Mouse (Mus musculus) heart, embryonic 12.5 days (tissue): ENCODE measurements at regions not wholly inside any gene's neighbourhood (a gene's known extent, or its start where the extent isn't known, plus 50 kb on each side); places are given as distances from the start of the nearest gene placed in this dataset.

Experiments
- ATAC-seq: fragments of 200-750 bp; cut with Nextera tagmentation; 2 replicates; pipeline ENCODE4 v1.8.0; 2017; ENCODE audit warnings: moderate TSS enrichment, moderate library complexity; ENCODE audit not compliant: insufficient number of reproducible peaks, low FRiP score
- H3K27ac ChIP-seq: fragments of 300-500 bp; sonication (generic); 2 replicates; pipeline ENCODE4 v1.5.1; 2016; ENCODE audit warnings: mild to moderate bottlenecking, moderate library complexity; ENCODE audit not compliant: poor library complexity, severe bottlenecking
- H3K27me3 ChIP-seq: fragments of 300-500 bp; sonication (generic); replicated peaks from 2 replicates; pipeline ENCODE4 v1.6.1; 2016; ENCODE audit warnings: mild to moderate bottlenecking, moderate library complexity
- H3K36me3 ChIP-seq: fragments of 300-500 bp; sonication (generic); 2 replicates; pipeline ENCODE4 v1.6.1; 2016; ENCODE audit warnings: mild to moderate bottlenecking, moderate library complexity
- H3K4me1 ChIP-seq: fragments of 300-500 bp; sonication (generic); replicated peaks from 2 replicates; pipeline ENCODE4 v1.6.1; 2016; ENCODE audit warnings: mild to moderate bottlenecking
- H3K4me2 ChIP-seq: fragments of 300-500 bp; sonication (generic); 2 replicates; pipeline ENCODE4 v1.6.1; 2016; ENCODE audit warnings: mild to moderate bottlenecking, moderate library complexity
- H3K4me3 ChIP-seq: fragments of 300-500 bp; sonication (generic); 2 replicates; pipeline ENCODE4 v1.5.1; 2016; ENCODE audit warnings: mild to moderate bottlenecking
- H3K9ac ChIP-seq: fragments of 300-500 bp; sonication (generic); 2 replicates; pipeline ENCODE4 v1.6.1; 2016; ENCODE audit warnings: mild to moderate bottlenecking, moderate library complexity
- H3K9me3 ChIP-seq: fragments of 300-500 bp; sonication (generic); replicated peaks from 2 replicates; pipeline ENCODE4 v1.6.1; 2016; ENCODE audit warnings: mild to moderate bottlenecking, moderate library complexity
- WGBS: fragments of 180-500 bp; shearing (Covaris S2); methylation state at CpG from one replicate; pipeline ENCODE4 v1.1.7; 2016; 5-methylcytosine and 5-hydroxymethylcytosine counted together

GRCm38 (mm10) chr14:120135198-120135597 lies 93.0 kb upstream of the Oxgr1 start:
- no peak overlapping the region for H3K4me3 ChIP-seq
- no peaks in the 10 kb centered on the region for H3K9me3 ChIP-seq
- no peak overlapping the region for H3K9ac ChIP-seq
- no peaks in the 10 kb centered on the region for H3K36me3 ChIP-seq
- no peak overlapping the region for H3K4me2 ChIP-seq
- no peaks in the 10 kb centered on the region for H3K27me3 ChIP-seq
- H3K27ac ChIP-seq, result no peak overlapping the region
- ATAC-seq, result no peak
- 27% methylated on average over 5 of the region's 5 CpGs for WGBS
- peaks cover 11% of the 10 kb centered on the region for H3K4me1 ChIP-seq

GRCm38 (mm10) chr14:120136736-120137135 lies 94.5 kb upstream of the Oxgr1 start:
- Histone ChIP-seq H3K36me3 (no peaks in the 10 kb centered on the region), H3K4me1 (peaks cover 24% of the 10 kb centered on the region), H3K27me3 (no peaks in the 10 kb centered on the region), H3K9me3 (no peaks in the 10 kb centered on the region), H3K27ac (no peak overlapping the region), H3K9ac (no peak overlapping the region), H3K4me3 (no peak overlapping the region), H3K4me2 (no peak overlapping the region)
- WGBS, result 64% methylated on average over 8 of the region's 8 CpGs
- ATAC-seq, result no peak

- Histone ChIP-seq H3K9me3 (no peaks in the 10 kb centered on the region), H3K36me3 (no peaks in the 10 kb centered on the region), H3K4me3 (peak overlapping the region; percentile 15), H3K4me2 (peak overlapping the region; percentile 50), H3K4me1 (peaks cover 26% of the 10 kb centered on the region), H3K27ac (peak overlapping the region; percentile 58), H3K9ac (0 out of 2 replicates have a peak overlapping the region, but pooled peaks have one; percentile 25), H3K27me3 (no peaks in the 10 kb centered on the region)
- peak; percentile 84 for ATAC-seq
- WGBS, result 3% methylated on average over 21 of the region's 21 CpGs
Measured at GRCm38 (mm10) chr14:120137680-120138136, 95.5 kb upstream of the Oxgr1 start.

- peaks cover 26% of the 10 kb centered on the region for H3K4me1 ChIP-seq
- H3K27me3 ChIP-seq, result no peaks in the 10 kb centered on the region
- no peak overlapping the region for H3K4me2 ChIP-seq
- 68% methylated on average over 5 of the region's 5 CpGs for WGBS
- no peak overlapping the region for H3K9ac ChIP-seq
- H3K9me3 ChIP-seq, result no peaks in the 10 kb centered on the region
- ATAC-seq, result no peak
- no peak overlapping the region for H3K4me3 ChIP-seq
- H3K36me3 ChIP-seq, result no peaks in the 10 kb centered on the region
- no peak overlapping the region for H3K27ac ChIP-seq
Measured at GRCm38 (mm10) chr14:120138546-120138945, 96.3 kb upstream of the Oxgr1 start.

GRCm38 (mm10) chr14:120139256-120139655 lies 97.0 kb upstream of the Oxgr1 start:
- no peak overlapping the region for H3K4me2 ChIP-seq
- no peaks in the 10 kb centered on the region for H3K9me3 ChIP-seq
- H3K36me3 ChIP-seq, result no peaks in the 10 kb centered on the region
- H3K27me3 ChIP-seq, result no peaks in the 10 kb centered on the region
- no peak overlapping the region for H3K4me3 ChIP-seq
- no peak for ATAC-seq
- H3K4me1 ChIP-seq, result peaks cover 26% of the 10 kb centered on the region
- WGBS, result 91% methylated on average over 14 of the region's 14 CpGs
- no peak overlapping the region for H3K9ac ChIP-seq
- H3K27ac ChIP-seq, result no peak overlapping the region

GRCm38 (mm10) chr14:120139671-120140071 lies 97.4 kb upstream of the Oxgr1 start:
- 55% methylated on average over 16 of the region's 16 CpGs for WGBS
- ATAC-seq, result no peak
- Histone ChIP-seq H3K36me3 (no peaks in the 10 kb centered on the region), H3K4me2 (no peak overlapping the region), H3K4me1 (peaks cover 29% of the 10 kb centered on the region), H3K4me3 (no peak overlapping the region), H3K9ac (no peak overlapping the region), H3K27me3 (no peaks in the 10 kb centered on the region), H3K27ac (no peak overlapping the region), H3K9me3 (no peaks in the 10 kb centered on the region)

DNA sequence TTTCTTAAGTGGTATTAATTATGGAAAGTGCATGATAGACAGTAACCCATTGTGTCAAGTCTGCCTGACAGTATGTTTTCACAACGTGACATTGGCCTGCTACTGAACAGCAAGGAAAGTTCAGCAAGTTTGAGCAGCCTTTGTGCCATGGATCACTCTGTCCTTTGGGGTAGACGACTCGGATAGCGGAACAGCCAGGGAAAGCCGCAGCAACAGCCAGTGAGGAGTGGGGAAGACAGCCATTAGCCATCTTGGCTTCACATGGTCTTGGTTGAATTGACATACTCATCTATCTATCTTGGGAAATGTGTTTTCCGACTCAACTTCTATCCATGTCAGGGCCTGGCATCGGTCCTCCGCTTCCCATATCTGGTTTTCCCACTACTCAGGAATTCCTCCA lies 98.0 kb upstream of the Oxgr1 start:
- H3K9ac ChIP-seq, result no peak overlapping the region
- H3K4me3 ChIP-seq, result no peak overlapping the region
- no peak for ATAC-seq
- H3K27me3 ChIP-seq, result no peaks in the 10 kb centered on the region
- WGBS, result 86% methylated on average over 8 of the region's 8 CpGs
- peaks cover 29% of the 10 kb centered on the region for H3K4me1 ChIP-seq
- H3K27ac ChIP-seq, result no peak overlapping the region
- H3K36me3 ChIP-seq, result no peaks in the 10 kb centered on the region
- H3K9me3 ChIP-seq, result no peaks in the 10 kb centered on the region
- no peak overlapping the region for H3K4me2 ChIP-seq

- no peaks in the 10 kb centered on the region for H3K36me3 ChIP-seq
- peaks cover 29% of the 10 kb centered on the region for H3K4me1 ChIP-seq
- no peak overlapping the region for H3K9ac ChIP-seq
- 63% methylated on average over 14 of the region's 14 CpGs for WGBS
- no peaks in the 10 kb centered on the region for H3K27me3 ChIP-seq
- H3K4me3 ChIP-seq, result no peak overlapping the region
- no peaks in the 10 kb centered on the region for H3K9me3 ChIP-seq
- no peak overlapping the region for H3K4me2 ChIP-seq
- H3K27ac ChIP-seq, result peak overlapping the region; percentile 29; the same call in 1 of the 2 replicates
- ATAC-seq, result no peak
Measured at GRCm38 (mm10) chr14:120140791-120141747, 98.8 kb upstream of the Oxgr1 start.

GRCm38 (mm10) chr14:120142281-120142680 lies 100.0 kb upstream of the Oxgr1 start:
- Histone ChIP-seq H3K27me3 (no peaks in the 10 kb centered on the region), H3K9me3 (no peaks in the 10 kb centered on the region), H3K4me1 (peaks cover 32% of the 10 kb centered on the region), H3K9ac (no peak overlapping the region), H3K4me2 (no peak overlapping the region), H3K36me3 (no peaks in the 10 kb centered on the region), H3K4me3 (no peak overlapping the region), H3K27ac (no peak overlapping the region)
- no peak for ATAC-seq
- 52% methylated on average over 4 of the region's 4 CpGs for WGBS

- H3K4me1 ChIP-seq, result peaks cover 32% of the 10 kb centered on the region
- no peak overlapping the region for H3K27ac ChIP-seq
Measured at GRCm38 (mm10) chr14:120144451-120144850, 102.2 kb upstream of the Oxgr1 start.

DNA sequence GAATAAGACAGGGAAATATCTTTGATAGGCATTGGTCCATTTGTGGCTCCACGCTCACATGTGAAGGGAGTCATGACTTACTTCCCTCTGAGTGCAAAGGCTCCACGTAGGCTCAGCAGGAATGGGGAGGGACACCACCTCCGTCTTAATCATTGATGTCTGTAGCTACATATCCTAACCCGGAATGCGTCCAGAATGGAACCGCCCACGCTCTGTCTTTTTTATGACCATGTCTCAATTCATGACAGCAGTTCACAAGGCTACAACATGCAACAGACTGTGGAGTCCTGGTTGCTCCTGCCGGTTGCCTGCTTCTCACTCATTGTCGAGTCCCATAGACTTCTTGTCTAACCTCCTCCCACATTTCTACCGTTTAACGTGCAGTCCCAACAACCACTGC lies 104.1 kb upstream of the Oxgr1 start:
- Histone ChIP-seq H3K27ac (no peak overlapping the region), H3K4me2 (no peak overlapping the region), H3K36me3 (no peaks in the 10 kb centered on the region), H3K27me3 (no peaks in the 10 kb centered on the region), H3K4me3 (no peak overlapping the region), H3K9me3 (no peaks in the 10 kb centered on the region), H3K4me1 (peaks cover 15% of the 10 kb centered on the region), H3K9ac (no peak overlapping the region)
- WGBS, result 81% methylated on average over 11 of the region's 11 CpGs
- no peak for ATAC-seq

More at GRCm38 (mm10) chr14:120144451-120144850, 102.2 kb upstream of the Oxgr1 start:
- 67% methylated on average over 6 of the region's 6 CpGs for WGBS
- no peaks in the 10 kb centered on the region for H3K36me3 ChIP-seq
- no peak overlapping the region for H3K4me3 ChIP-seq
- no peaks in the 10 kb centered on the region for H3K27me3 ChIP-seq
- H3K4me2 ChIP-seq, result no peak overlapping the region
- ATAC-seq, result no peak
- no peak overlapping the region for H3K9ac ChIP-seq
- H3K9me3 ChIP-seq, result no peaks in the 10 kb centered on the region
